ENCODE assay signal across 30 mouse cellular contexts in genomic region chr3:102079413-102079812, GRCm38 (mm10). TPM values are rescaled to one million over a fixed set of nuclear protein-coding genes. Genes with fewer than 3 reads are reported as not detected.
"Had no signal": no experiment of that assay in that cellular context is flagged by ENCODE, and none has a peak within 500 bp of the region (broad histone marks: within the 10 kb centered on the region; RNA-seq: fewer than 3 reads in every experiment).

No protein-coding gene starts in this region.

- DNase-seq: cerebellum, adult 2 months; cerebellum, adult 8-10 months; cerebellum, adult 9-10 months; cerebellum, adult 9-11 months; cerebellum, postnatal 10 days; cerebellum, postnatal 14 days; cerebellum, postnatal 25 days; cerebellum, postnatal 36 days; embryo, embryonic 11 days; forebrain, postnatal 0 days; gastrocnemius, postnatal 10 days; gastrocnemius, postnatal 14 days; gastrocnemius, postnatal 25 days; gastrocnemius, postnatal 36 days; heart, adult 11 months; heart, adult 18-20 months; heart, adult 2 months had no signal

- H3K4me2 ChIP-seq: embryonic facial prominence, embryonic 12.5 days; embryonic facial prominence, embryonic 13.5 days; embryonic facial prominence, embryonic 15.5 days; forebrain, embryonic 12.5 days; forebrain, embryonic 13.5 days; forebrain, embryonic 15.5 days had no signal

- H3K27me3 ChIP-seq: embryonic facial prominence, embryonic 12.5 days; embryonic facial prominence, embryonic 15.5 days; forebrain, embryonic 15.5 days had no signal

- H3K27ac ChIP-seq: embryonic facial prominence, embryonic 12.5 days; embryonic facial prominence, embryonic 13.5 days; embryonic facial prominence, embryonic 15.5 days; forebrain, embryonic 10.5 days; forebrain, embryonic 12.5 days; forebrain, embryonic 13.5 days; forebrain, embryonic 15.5 days; heart, adult 2 months had no signal

- ATAC-seq: forebrain, embryonic 13.5 days; forebrain, embryonic 14.5 days; forebrain, embryonic 15.5 days; forebrain, embryonic 16.5 days; forebrain, postnatal 0 days had no signal

- H3K36me3 ChIP-seq: embryonic facial prominence, embryonic 12.5 days; embryonic facial prominence, embryonic 13.5 days; embryonic facial prominence, embryonic 15.5 days; forebrain, embryonic 10.5 days; forebrain, embryonic 12.5 days; forebrain, embryonic 15.5 days had no signal

- H3K4me3 ChIP-seq: embryonic facial prominence, embryonic 12.5 days; embryonic facial prominence, embryonic 13.5 days; embryonic facial prominence, embryonic 15.5 days; erythroblast, embryonic 14.5 days; forebrain, embryonic 10.5 days; forebrain, embryonic 12.5 days; forebrain, embryonic 13.5 days; forebrain, embryonic 15.5 days; heart, adult 2 months had no signal

- H3K9ac ChIP-seq: embryonic facial prominence, embryonic 12.5 days; embryonic facial prominence, embryonic 13.5 days; embryonic facial prominence, embryonic 15.5 days; forebrain, embryonic 12.5 days; forebrain, embryonic 13.5 days; forebrain, embryonic 15.5 days; forebrain, postnatal 0 days had no signal

- H3K9me3 ChIP-seq: embryonic facial prominence, embryonic 12.5 days; embryonic facial prominence, embryonic 13.5 days; embryonic facial prominence, embryonic 15.5 days; forebrain, embryonic 10.5 days; forebrain, embryonic 12.5 days; forebrain, embryonic 13.5 days; forebrain, embryonic 15.5 days had no signal

- H3K4me1 ChIP-seq: embryonic facial prominence, embryonic 12.5 days; forebrain, embryonic 15.5 days had no signal

RNA-seq across cellular contexts. Expression of gene Casq2, which starts 6.8 kb away (rescaled TPM):
- total RNA-seq: common myeloid progenitor, adult 5-6 weeks; granulocyte monocyte progenitor cell, adult 5-6 weeks had no signal
- polyA plus RNA-seq: erythroblast, embryonic 14.5 days; forebrain, embryonic 10.5 days; forebrain, embryonic 11.5 days had no signal
